Mouse (Mus musculus): ENCODE data around the gene Zfp932. TPM values are rescaled to one million over a fixed set of nuclear protein-coding genes. Genes with fewer than 3 reads are reported as not detected.

Gene Zfp932
- polyA plus RNA-seq, 1 experiment from 2014 or later, result 18.9 TPM

Other genes starting within 250 kb of the Zfp932 start
- gene 4930522L14Rik, start 244.6 kb upstream of the Zfp932 start, polyA plus RNA-seq (2014; fragmentation: Nextera tagmentation; extraction: Ambion mirVana), result 3.8 and 4.5 TPM in 2 replicates
- gene Gm15446, start 73.1 kb upstream of the Zfp932 start, polyA plus RNA-seq (2014; fragmentation: Nextera tagmentation; extraction: Ambion mirVana), result 0.45 and 0.53 TPM in 2 replicates
- 6.8 and 7.4 TPM in 2 replicates for gene Gm17655, start 76.0 kb downstream of the Zfp932 start, polyA plus RNA-seq (2014; fragmentation: Nextera tagmentation; extraction: Ambion mirVana)
- gene Gm35315, start 97.9 kb downstream of the Zfp932 start, polyA plus RNA-seq (2014; fragmentation: Nextera tagmentation; extraction: Ambion mirVana), result 0.55 and 0.80 TPM in 2 replicates
- gene Plcxd1, start 103.4 kb downstream of the Zfp932 start, polyA plus RNA-seq (2014; fragmentation: Nextera tagmentation; extraction: Ambion mirVana), result 1.9 and 3.5 TPM in 2 replicates
- 50.8 and 64.3 TPM in 2 replicates for gene Gtpbp6, start 111.7 kb downstream of the Zfp932 start, polyA plus RNA-seq (2014; fragmentation: Nextera tagmentation; extraction: Ambion mirVana)
- gene Zfp605, start 113.6 kb downstream of the Zfp932 start, polyA plus RNA-seq (2014; fragmentation: Nextera tagmentation; extraction: Ambion mirVana), result 15.9 and 20.0 TPM in 2 replicates
- 82.9 and 113 TPM in 2 replicates for gene Chfr, start 139.3 kb downstream of the Zfp932 start, polyA plus RNA-seq (2014; fragmentation: Nextera tagmentation; extraction: Ambion mirVana)
- 21.2 and 29.4 TPM in 2 replicates for gene Golga3, start 180.2 kb downstream of the Zfp932 start, polyA plus RNA-seq (2014; fragmentation: Nextera tagmentation; extraction: Ambion mirVana)
- 26.9 and 27.8 TPM in 2 replicates for gene Ankle2, start 234.5 kb downstream of the Zfp932 start, polyA plus RNA-seq (2014; fragmentation: Nextera tagmentation; extraction: Ambion mirVana)